Mouse (Mus musculus) myocyte (in vitro differentiated cells): ENCODE results near the gene Kcnq5.

Experiments used
- CEBPB ChIP-seq: IDR thresholded peaks from 2 replicates; pipeline ENCODE4 v1.6.1; 2011; ENCODE audit warnings: mild to moderate bottlenecking, moderate library complexity; ENCODE audit not compliant: poor library complexity, insufficient read depth, severe bottlenecking
- MYOD1 ChIP-seq, 3 experiments: IDR thresholded peaks; one replicate each; pipeline ENCODE4 v1.6.1; 2011; ENCODE audit warnings: control low read depth in 2 of 3, low read depth in 2 of 3, mild to moderate bottlenecking in 2 of 3, moderate library complexity in 1 of 3; ENCODE audit not compliant: insufficient read length in 2 of 3, control insufficient read depth in 1 of 3

DNA sequence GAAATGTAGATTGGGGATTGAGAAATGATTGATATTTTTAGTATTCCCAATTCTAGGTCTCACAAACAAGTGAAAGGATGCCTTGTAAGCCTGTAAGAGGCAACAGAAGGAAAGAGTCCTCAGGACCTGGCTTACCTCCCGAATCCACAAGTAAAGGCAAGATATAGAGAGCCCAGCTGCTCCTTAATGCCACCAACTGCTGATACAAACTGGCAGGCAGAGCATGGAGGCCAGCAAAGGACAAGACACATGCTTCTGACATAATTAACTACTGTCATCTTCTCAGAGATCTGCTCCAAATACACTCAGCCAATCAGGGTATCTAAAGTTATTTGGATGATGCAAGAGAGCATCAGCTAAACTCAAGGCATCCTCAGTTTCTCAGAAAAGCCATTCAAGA lies 93.3 kb downstream of the Kcnq5 start:
- TF ChIP-seq MYOD1 (IDR thresholded peaks at IDR 0.05; ENCODE audit: control insufficient read depth in 1 of 3, insufficient read length in 2 of 3, low read depth in 2 of 3) (no peak), CEBPB (no peak)
